Mouse (Mus musculus): ENCODE results near the gene Aagab.
A peak's percentile ranks its signal among the peaks of the same experiment; 100 is the strongest.

Aagab gene

DNA sequence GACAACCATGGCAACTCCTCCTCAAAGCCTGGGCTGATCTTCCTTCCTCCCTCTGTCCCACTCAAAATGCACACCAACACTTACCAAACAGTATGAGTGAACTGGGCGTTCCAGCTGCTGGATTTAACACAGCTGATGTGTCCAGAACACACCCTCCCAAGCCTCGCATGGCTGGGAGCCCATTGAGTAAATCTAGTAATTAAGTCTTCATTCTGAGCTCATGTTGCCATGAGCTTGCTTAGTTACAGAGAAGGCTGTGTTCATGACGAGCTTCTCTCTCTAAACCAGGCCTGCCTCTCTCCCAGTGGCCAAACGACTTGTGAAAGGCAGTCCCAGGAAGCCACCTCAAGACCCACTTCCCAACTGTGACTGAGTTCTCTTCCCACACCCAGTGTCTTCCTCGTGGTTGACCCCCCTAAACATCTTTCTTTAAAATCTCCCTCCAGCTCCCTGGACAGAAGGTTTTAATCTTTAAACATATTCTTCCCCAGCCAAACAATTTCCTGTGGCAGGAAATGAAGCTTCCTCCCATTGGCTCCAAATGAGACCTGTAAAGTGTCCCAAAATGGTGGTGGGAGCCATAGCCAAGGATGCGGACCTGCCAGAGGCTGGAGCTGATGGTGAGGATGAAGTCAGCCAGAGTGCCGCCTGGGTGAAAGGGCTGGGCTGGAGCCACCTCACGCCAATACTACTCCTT is 70.5 kb downstream of the Aagab start:
- no peak for DNase-seq (ENCODE audit: low spot score in 2 of 2)

DNA sequence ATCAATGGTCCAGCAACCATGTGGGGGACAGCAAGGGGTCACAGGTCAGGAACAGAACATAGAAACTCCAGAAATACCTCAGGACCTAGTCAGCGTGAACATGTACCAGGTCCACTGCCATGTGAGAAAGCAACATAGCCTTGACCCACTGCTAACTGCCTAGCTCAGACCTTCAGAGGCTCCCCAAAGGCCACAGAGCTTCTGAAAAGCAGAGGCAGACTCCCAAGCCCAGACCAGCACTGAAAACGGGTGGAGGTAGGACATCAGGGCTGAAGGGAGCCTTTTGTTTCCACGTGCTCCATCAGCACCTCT is 71.0 kb downstream of the Aagab start:
- DNase-seq (ENCODE audit: low spot score in 2 of 2) = no peak

DNA sequence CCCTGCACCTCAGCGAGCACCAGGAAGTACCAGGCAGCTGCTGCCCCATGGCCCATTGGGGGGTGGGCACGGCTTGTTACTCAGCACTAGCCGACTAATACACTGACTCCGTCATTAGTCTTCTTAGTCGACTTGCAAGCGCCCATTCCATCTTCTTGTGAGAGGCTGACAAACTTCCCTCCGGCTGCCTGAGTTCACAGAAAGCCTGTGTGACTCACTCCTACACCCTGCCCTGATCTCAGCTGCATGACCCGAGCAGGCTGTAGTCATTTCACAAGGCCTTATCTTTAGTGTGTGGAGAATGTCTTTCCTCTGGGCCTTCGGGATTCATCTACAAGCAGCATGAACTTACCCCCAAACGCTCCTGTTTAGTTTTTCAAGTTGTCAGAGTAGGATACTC is 72.2 kb downstream of the Aagab start:
- DNase-seq (ENCODE audit: low spot score in 2 of 2) = no peak

DNA sequence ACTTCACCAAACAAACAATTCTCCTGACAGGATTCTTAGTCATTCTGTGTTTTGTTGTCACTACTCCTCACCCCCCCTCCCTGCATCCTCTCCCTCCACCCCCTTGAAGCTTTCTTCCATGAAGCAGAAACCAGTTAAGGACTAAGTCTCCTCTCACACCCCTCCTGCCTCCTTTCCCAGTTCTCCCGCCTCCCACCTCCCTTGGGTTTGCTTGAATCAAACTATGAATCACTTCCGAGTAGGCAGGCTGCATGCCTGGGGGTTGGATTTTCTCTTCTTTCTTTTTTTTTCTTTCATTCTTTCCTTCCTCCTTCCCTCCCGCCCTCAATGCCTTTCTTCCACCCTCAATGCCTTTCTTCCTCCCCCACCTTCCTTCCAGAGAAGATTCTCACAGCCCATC is 75.2 kb downstream of the Aagab start:
- peak; percentile 49 to 77 for DNase-seq (ENCODE audit: low spot score in 2 of 2)

DNA sequence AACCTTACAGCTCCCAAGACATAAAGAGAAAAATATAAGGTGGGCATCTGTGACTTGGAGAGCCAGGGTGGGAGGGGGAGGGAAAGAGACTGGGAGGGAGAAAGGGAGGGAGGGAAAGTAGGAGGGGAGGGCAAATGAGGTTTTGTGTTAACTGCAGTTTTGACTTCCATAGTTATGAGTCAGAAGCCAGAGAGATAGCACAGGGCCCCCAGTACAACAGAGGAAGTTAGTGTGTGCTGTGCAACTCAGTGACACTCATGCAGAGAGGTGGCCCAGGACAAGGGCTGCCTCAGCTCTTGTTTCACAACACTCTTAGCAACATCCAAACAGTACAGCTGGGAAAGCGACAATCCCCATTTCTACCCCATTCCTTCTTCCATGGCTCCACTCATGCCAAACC is 75.6 kb downstream of the Aagab start:
- no peak for DNase-seq (ENCODE audit: low spot score in 2 of 2)

DNA sequence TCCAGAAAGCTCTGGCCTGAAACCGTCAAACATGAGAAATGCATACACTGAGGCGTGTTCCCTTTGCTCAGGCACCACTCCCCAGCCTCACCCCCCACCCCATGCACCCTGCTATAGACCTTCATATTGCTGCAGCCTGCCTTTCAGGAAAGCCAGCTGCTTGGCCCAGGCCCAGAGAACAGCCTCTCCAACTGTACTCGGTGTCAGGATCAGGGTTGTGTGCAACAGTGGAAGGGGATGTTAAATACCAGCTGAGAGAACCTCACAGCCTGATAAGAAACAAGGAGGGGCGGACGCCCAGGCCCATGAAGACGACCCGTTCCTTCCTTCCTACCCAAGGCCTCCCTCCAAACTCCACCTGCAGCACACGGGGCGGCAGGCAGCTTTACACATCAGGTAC is 79.8 kb downstream of the Aagab start:
- no peak for DNase-seq (ENCODE audit: low spot score in 2 of 2)

DNA sequence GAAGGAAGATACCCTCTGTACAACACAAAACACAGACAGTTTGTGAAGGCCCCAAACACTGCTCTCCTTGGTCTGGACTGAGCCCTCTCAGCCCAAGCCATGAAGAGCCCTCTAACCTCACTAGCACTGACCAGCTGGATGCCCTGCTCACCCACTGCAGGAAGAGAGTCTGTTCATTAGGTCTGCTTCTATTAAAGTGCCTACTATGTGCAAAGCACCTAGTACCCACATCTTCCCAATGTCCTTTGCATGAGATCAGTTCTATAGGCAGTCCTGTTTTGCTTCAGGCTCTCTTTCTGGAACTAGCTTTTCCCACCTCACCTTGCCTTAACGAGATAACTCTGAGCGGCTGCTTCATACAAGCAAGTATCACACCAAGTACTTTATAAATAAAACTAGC is 80.5 kb downstream of the Aagab start:
- no peak for DNase-seq (ENCODE audit: low spot score in 2 of 2)

DNA sequence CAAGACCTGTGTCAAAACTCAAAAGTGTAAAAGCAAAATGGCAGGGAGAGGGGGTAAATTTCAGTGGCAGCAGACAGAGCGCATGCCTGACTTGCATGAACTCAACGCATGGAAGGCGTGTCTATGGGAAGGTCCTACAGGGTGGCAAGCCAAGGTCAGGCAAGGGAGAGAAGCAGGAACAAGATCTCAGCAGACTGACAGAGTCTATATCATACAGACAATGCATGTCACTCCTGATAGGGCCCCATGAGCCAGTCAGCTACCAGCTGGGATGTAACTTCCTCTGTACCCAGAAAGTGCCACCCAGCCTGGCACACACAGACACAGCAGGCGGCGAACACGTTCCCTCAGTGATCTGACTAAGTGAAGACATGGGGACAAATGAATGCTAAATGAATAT is 81.8 kb downstream of the Aagab start:
- DNase-seq (ENCODE audit: low spot score in 2 of 2) = no peak

DNA sequence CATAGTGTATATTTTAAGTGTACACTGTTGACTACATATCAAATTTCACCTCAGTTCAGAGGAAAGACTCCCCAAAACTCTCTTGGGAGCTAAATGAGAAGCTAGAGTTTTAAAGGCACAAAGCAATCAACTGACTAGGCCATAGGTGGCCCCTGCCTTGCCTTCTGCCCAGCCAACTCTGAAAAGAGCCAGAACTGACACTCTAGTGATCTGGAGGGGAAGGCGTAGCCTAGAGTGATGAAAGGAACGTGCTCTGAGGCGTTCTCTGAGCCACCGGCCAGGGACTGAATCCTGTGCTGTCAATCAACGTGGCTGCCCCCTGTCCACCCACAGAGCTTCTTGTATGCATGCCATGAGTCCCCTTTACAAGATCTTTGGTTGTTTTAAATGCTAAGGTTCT is 82.9 kb downstream of the Aagab start:
- DNase-seq (ENCODE audit: low spot score in 2 of 2) = no peak

DNA sequence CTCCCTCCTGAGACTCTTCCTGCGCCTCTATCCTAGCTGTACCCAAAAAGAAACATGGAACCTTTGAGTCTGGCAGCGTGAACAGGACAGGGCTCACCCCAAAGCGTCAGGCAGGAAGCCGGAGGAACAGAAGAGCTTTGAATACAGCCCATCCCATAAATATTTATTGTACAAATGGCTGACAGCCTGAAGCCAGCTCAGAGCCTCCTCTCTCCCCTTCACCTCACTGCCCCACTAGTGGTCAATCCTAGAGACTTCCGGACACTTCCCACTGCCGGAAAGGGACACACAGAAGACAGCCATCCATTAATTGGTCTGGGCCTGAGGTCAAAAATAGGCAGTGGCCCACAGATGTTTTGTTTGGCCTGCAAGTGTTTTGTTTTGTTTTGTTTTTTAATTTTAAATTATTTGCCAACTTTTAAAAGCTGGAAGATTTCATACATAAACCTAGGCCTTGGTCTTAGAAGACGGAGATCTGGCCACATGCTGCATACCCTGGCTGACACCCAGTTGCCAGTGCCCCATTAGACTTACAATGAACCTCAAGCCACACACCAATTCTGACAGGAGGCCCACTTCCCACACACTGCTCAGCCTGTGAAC is 85.1 kb downstream of the Aagab start:
- no peak for DNase-seq (ENCODE audit: low spot score in 2 of 2)

DNA sequence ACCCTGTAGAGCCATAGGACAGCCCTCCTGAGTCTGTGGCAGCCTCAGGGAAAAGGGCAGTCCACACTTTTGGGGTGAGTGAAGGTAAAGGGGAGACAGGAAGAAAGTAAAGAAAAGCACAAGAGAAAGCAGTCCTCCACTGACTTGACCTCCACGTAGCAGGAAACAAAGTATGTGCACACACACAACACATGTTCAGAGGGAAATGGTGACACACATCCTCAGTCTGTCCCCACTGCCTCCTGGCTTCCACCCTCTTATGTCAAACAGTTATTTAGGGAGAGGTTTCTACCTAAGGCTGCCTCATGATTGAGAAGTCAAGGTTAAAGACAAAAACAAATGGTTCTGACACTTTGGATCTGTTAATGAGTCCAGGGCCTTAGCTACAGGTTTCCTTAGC is 88.1 kb downstream of the Aagab start:
- no peak for DNase-seq (ENCODE audit: low spot score in 2 of 2)

DNA sequence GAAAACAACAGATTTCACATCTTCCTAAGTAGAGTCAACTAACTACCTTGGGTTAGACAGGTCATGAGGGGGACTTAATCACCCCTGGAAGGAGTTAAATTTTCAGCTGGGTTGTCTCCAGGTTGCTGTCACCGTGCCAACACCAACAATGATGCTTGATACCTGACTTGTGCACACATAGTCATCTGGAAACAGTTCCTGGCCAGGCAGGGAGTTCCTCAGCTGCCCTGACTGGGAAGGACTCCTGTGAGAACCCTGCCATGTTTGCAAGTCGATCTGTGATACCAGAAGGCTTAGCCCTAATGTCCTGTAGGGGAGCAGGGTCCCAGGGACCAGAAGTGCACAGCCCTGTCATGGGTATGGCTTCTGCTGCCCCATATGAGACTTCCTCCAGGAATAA is 89.5 kb downstream of the Aagab start:
- no peak for DNase-seq (ENCODE audit: low spot score in 2 of 2)
